33 mouse cellular contexts compared by ENCODE assay signal in the genomic region with DNA sequence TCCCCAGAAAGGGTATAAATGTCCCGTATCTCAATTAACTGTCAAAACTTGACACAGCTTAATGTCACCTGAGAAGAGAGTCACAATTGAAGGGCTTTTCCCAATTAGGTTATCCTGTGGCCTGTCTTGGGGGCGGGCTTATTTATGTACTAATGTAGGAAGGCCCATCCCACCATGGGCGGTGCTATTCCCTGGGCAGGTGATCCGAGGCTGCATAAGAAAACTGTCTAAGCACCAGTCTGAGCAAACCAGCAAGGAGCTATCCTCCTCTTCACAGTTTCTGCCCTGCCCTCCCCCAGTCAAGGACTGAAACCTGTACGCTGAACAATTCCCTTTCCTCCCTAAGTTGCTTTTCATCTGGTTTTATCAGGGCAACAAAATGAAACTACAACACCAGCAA. TPM values are rescaled to one million over a fixed set of nuclear protein-coding genes. Genes with fewer than 3 reads are reported as not detected.
"Had no signal": no experiment of that assay in that cellular context is flagged by ENCODE, and none has a peak within 500 bp of the region (broad histone marks: within the 10 kb centered on the region; RNA-seq: fewer than 3 reads in every experiment).

No protein-coding gene starts in this region.

- H3K4me3 ChIP-seq: heart, adult 2 months; heart, embryonic 13.5 days; heart, embryonic 15.5 days; hindbrain, embryonic 13.5 days; hindbrain, embryonic 15.5 days; kidney, embryonic 15.5 days; limb, embryonic 13.5 days; limb, embryonic 15.5 days; liver, embryonic 12.5 days had no signal

- DNase-seq: gastrocnemius, postnatal 10 days; gastrocnemius, postnatal 25 days; heart, adult 11 months; heart, adult 2 months; heart, postnatal 14 days; heart, postnatal 36 days; kidney, adult 11 months; kidney, adult 2 months; kidney, adult 9 months; kidney, postnatal 14 days; kidney, postnatal 36 days; layer of hippocampus, adult 9-11 months; layer of hippocampus, postnatal 36 days; left cerebral cortex, postnatal 4 days had no signal

- H3K27ac ChIP-seq: heart, adult 2 months; heart, embryonic 13.5 days; heart, embryonic 15.5 days; hindbrain, embryonic 13.5 days; hindbrain, embryonic 15.5 days; hindbrain, postnatal 0 days; kidney, embryonic 15.5 days; kidney, postnatal 0 days; limb, embryonic 13.5 days; limb, embryonic 15.5 days; liver, embryonic 12.5 days; liver, embryonic 14.5 days had no signal

RNA-seq across cellular contexts. Expression of gene Gh, which starts 11.3 kb away (rescaled TPM):
- total RNA-seq: gastrocnemius, adult 18-20 months; gastrocnemius, postnatal 10 days; gastrocnemius, postnatal 25 days; heart, adult 2 months; heart, postnatal 14 days; heart, postnatal 36 days; hematopoietic stem cell, adult 5-6 weeks; hindbrain, postnatal 0 days; layer of hippocampus, adult 18-20 months; layer of hippocampus, postnatal 14 days; layer of hippocampus, postnatal 36 days; left cerebral cortex, adult 18-20 months; left cerebral cortex, postnatal 10 days; left cerebral cortex, postnatal 25 days; left cerebral cortex, postnatal 4 days; liver, adult 2 months had no signal

RNA-seq across cellular contexts. Expression of gene Tcam1, which starts 13.9 kb away (rescaled TPM):
- total RNA-seq: heart, adult 2 months; heart, postnatal 36 days; liver, adult 2 months had no signal

RNA-seq across cellular contexts. Expression of gene Cd79b, which starts 24.2 kb away (rescaled TPM):
- total RNA-seq: layer of hippocampus, adult 18-20 months; left cerebral cortex, adult 18-20 months had no signal
